Mouse (Mus musculus) intestine, embryonic 16.5 days (tissue): ENCODE results near the gene Vmn1r114. TPM values are rescaled to one million over a fixed set of nuclear protein-coding genes. Genes with fewer than 3 reads are reported as not detected.
"Not testable (repeated sequence)": the region's sequence is repeated elsewhere in the genome, so short reads cannot be mapped to it uniquely, and the experiment has no call there.

Source experiments
- ATAC-seq: fragments of 200-750 bp; cut with Nextera tagmentation; 2 replicates; pipeline ENCODE4 v1.8.0; 2017; ENCODE audit warnings: moderate TSS enrichment, moderate library complexity
- H3K27ac ChIP-seq: fragments of 300-500 bp; sonication (generic); 2 replicates; pipeline ENCODE4 v1.5.1; 2014; ENCODE audit warnings: mild to moderate bottlenecking, low read length
- H3K27me3 ChIP-seq: fragments of 300-500 bp; sonication (generic); replicated peaks from 2 replicates; pipeline ENCODE4 v1.6.1; 2014; ENCODE audit warnings: low read length, control low read depth, mixed read lengths; ENCODE audit not compliant: control insufficient read depth, insufficient read depth
- H3K36me3 ChIP-seq: fragments of 300-500 bp; sonication (generic); 2 replicates; pipeline ENCODE4 v1.6.1; 2014; ENCODE audit warnings: low read length, control low read depth; ENCODE audit not compliant: control insufficient read depth, insufficient read depth
- H3K4me1 ChIP-seq: fragments of 300-500 bp; sonication (generic); 2 replicates; pipeline ENCODE4 v1.6.1; 2014; ENCODE audit warnings: low read length, control low read depth, mixed read lengths; ENCODE audit not compliant: control insufficient read depth, insufficient read depth
- H3K4me2 ChIP-seq: fragments of 300-500 bp; sonication (generic); 2 replicates; pipeline ENCODE4 v1.6.1; 2014; ENCODE audit warnings: low read depth, low read length, control low read depth
- H3K4me3 ChIP-seq: fragments of 300-500 bp; sonication (generic); 2 replicates; pipeline ENCODE4 v1.5.1; 2014; ENCODE audit warnings: mild to moderate bottlenecking, low read length
- H3K9ac ChIP-seq: fragments of 300-500 bp; sonication (generic); 2 replicates; pipeline ENCODE4 v1.6.1; 2014; ENCODE audit warnings: low read depth, low read length
- H3K9me3 ChIP-seq: fragments of 300-500 bp; sonication (generic); 2 replicates; pipeline ENCODE4 v1.6.1; 2016; ENCODE audit warnings: low read length, control low read depth; ENCODE audit not compliant: control insufficient read depth
- WGBS: fragments of 180-500 bp; shearing (Covaris S2); extraction: QIAGEN DNeasy Blood & Tissue Kit; methylation state at CpG from one replicate; pipeline ENCODE4 v1.1.7; 2014; 5-methylcytosine and 5-hydroxymethylcytosine counted together
- polyA plus RNA-seq: library from polyadenylated mRNA; unstranded; fragments of >200 nt; fragmentation: Nextera tagmentation; extraction: Ambion mirVana; gene quantifications from 2 replicates; pipeline ENCODE4 v1.2.1, GENCODE M21; 2015

The Vmn1r114 gene
- not detected in 2 replicates for polyA plus RNA-seq

DNA sequence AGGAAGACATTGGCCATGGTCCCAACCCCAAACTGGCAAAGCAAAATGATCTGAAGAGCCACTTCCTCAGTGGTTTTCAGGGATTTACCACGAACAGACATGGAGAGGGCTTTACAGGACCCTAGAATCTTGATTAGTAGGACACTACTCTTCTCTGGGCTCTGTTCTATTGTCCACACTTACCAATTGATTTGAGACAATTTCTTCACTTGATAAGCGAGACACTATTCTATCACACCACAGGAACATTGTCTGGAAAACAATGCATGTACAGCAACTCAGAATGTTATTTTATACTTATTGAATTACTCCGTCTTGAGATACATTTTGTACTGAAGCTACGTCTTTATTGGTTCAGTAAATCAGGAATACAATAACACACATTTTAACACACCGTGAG is at the start of gene Vmn1r114:
Vmn1r114 (minus strand) TSS at position 101 of the 400 bp plus-strand sequence.
- H3K27ac ChIP-seq, H3K4me1 ChIP-seq, H3K4me3 ChIP-seq, H3K9ac ChIP-seq, H3K4me2 ChIP-seq, H3K27me3 ChIP-seq, ATAC-seq, H3K9me3 ChIP-seq, H3K36me3 ChIP-seq: not testable (repeated sequence)
- no CpG with 5 or more reads among the region's 5 CpGs for WGBS

GRCm38 (mm10) chr7:20844885-20845284 is 32.9 kb upstream of the Vmn1r114 start, which contains the start of gene Vmn1r115:
Gene Vmn1r115, minus strand, starts transcription at chr7:20844985.
- H3K4me3 ChIP-seq, H3K9ac ChIP-seq, H3K27ac ChIP-seq, H3K9me3 ChIP-seq, H3K4me2 ChIP-seq, H3K27me3 ChIP-seq, ATAC-seq, H3K36me3 ChIP-seq, H3K4me1 ChIP-seq: not testable (repeated sequence)
- 100% methylated on average over 1 of the region's 3 CpGs for WGBS

DNA sequence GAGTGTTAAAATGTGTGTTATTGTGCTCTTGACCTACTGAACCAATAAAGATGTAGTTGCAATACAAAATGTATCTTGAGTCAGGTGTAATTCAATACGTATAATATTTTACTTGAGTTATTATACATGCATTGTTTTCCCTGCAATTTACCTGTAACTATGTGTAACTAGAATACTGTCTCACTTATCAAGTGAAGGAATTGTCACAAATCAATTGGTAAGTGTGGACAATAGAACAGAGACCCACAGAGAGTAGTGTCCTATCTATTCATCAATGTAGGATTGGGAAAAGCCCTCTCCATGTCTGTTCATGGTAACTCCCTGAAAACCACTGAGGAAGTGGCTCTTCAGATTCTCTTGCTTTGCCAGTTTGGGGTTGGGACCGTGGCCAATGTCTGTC is 25.0 kb downstream of the Vmn1r114 start, which contains the start of gene Vmn1r113:
Vmn1r113 (plus strand) TSS at position 301 of the 400 bp plus-strand sequence.
- not testable (repeated sequence) for H3K4me3 ChIP-seq, H3K4me2 ChIP-seq, H3K4me1 ChIP-seq, H3K27ac ChIP-seq, H3K36me3 ChIP-seq, H3K9ac ChIP-seq, H3K9me3 ChIP-seq, ATAC-seq, H3K27me3 ChIP-seq
- 57% methylated on average over 2 of the region's 2 CpGs for WGBS

GRCm38 (mm10) chr7:20770885-20771284 is 41.1 kb downstream of the Vmn1r114 start, which contains the start of gene Vmn1r112:
Gene Vmn1r112, plus strand, starts transcription at chr7:20771185.
- H3K4me2 ChIP-seq, H3K27ac ChIP-seq, ATAC-seq, H3K9ac ChIP-seq, H3K9me3 ChIP-seq, H3K4me1 ChIP-seq, H3K4me3 ChIP-seq, H3K27me3 ChIP-seq, H3K36me3 ChIP-seq: not testable (repeated sequence)
- no CpG with 5 or more reads among the region's 3 CpGs for WGBS

Other genes with a start within 250 kb of the Vmn1r114 start
- not detected in 2 replicates for gene Gm4141, start 235.9 kb downstream of the Vmn1r114 start, polyA plus RNA-seq
- not detected in 2 replicates for gene Gm4513, start 213.2 kb downstream of the Vmn1r114 start, polyA plus RNA-seq
- gene Vmn1r107, start 143.3 kb downstream of the Vmn1r114 start, polyA plus RNA-seq, result not detected in 2 replicates
- not detected in 2 replicates for gene Vmn1r111, start 109.0 kb downstream of the Vmn1r114 start, polyA plus RNA-seq
- not detected in 2 replicates for gene Gm10668, start 81.6 kb downstream of the Vmn1r114 start, polyA plus RNA-seq
- not detected in 2 replicates for gene Vmn1r112, start 41.0 kb downstream of the Vmn1r114 start, polyA plus RNA-seq
- not detected in 2 replicates for gene Vmn1r113, start 24.9 kb downstream of the Vmn1r114 start, polyA plus RNA-seq
- gene Vmn1r115, start 32.8 kb upstream of the Vmn1r114 start, polyA plus RNA-seq, result not detected in 2 replicates
- not detected in 2 replicates for gene Vmn1r116, start 60.1 kb upstream of the Vmn1r114 start, polyA plus RNA-seq
- not detected in 2 replicates for gene Vmn1r117, start 71.9 kb upstream of the Vmn1r114 start, polyA plus RNA-seq
- gene Vmn1r118, start 100.2 kb upstream of the Vmn1r114 start, polyA plus RNA-seq, result not detected in 2 replicates
- gene Vmn1r119, start 200.3 kb upstream of the Vmn1r114 start, polyA plus RNA-seq, result not detected in 2 replicates
- gene Vmn1r120, start 241.6 kb upstream of the Vmn1r114 start, polyA plus RNA-seq, result not detected in 2 replicates